Mouse (Mus musculus): ENCODE measurements around the gene Acoxl.

- TF ChIP-seq CTCF (IDR thresholded peaks at IDR 0.05; ENCODE audit: borderline replicate concordance, insufficient read depth, low read length) (no peak), POLR2A (IDR thresholded peaks at IDR 0.05; ENCODE audit: low read depth, low read length) (no peak)
These were observed 245.2 kb downstream of the Acoxl start for GRCm38 (mm10) chr2:128083844-128084243.
